Mouse (Mus musculus) E14TG2a.4 (cell line): ENCODE data around the gene Wdtc1.

Experiments used
- H3K27me3 ChIP-seq: 2 replicates; pipeline ENCODE4 v1.6.1; 2014; ENCODE audit warnings: low read length, control low read depth; ENCODE audit not compliant: insufficient read depth
- H3K36me3 ChIP-seq: 2 replicates; pipeline ENCODE4 v1.6.1; 2014; ENCODE audit warnings: low read length, control low read depth; ENCODE audit not compliant: insufficient read depth
- H3K4me1 ChIP-seq: replicated peaks from 2 replicates; pipeline ENCODE4 v1.6.1; 2014; ENCODE audit warnings: low read depth, low read length, control low read depth
- H3K4me3 ChIP-seq: replicated peaks from 2 replicates; pipeline ENCODE4 v1.5.1; 2014; ENCODE audit warnings: mild to moderate bottlenecking, low read length
- H3K9me3 ChIP-seq: 2 replicates; pipeline ENCODE4 v1.6.1; 2014; ENCODE audit warnings: low read length, control low read depth
- CTCF ChIP-seq: conservative IDR thresholded peaks from 2 replicates; pipeline ENCODE4 v1.5.1; 2014; ENCODE audit warnings: low read length
- NANOG ChIP-seq: IDR thresholded peaks from 2 replicates; pipeline ENCODE4 v1.6.1; 2014; ENCODE audit warnings: borderline replicate concordance, low read length, mixed read lengths
- POU5F1 ChIP-seq: IDR thresholded peaks from 2 replicates; pipeline ENCODE4 v1.6.1; 2014; ENCODE audit warnings: low read length, borderline replicate concordance

Wdtc1 gene

GRCm38 (mm10) chr4:133344112-133344511, 9.2 kb downstream of the Wdtc1 start:
- TF ChIP-seq NANOG (no peak), CTCF (peak; percentile 37)

GRCm38 (mm10) chr4:133340217-133340616, 13.1 kb downstream of the Wdtc1 start:
- TF ChIP-seq NANOG: no peak
- Histone ChIP-seq H3K9me3 (no peaks in the 10 kb centered on the region), H3K27me3 (no peaks in the 10 kb centered on the region)

More at GRCm38 (mm10) chr4:133344112-133344511, 9.2 kb downstream of the Wdtc1 start:
- H3K27me3 ChIP-seq: no peaks in the 10 kb centered on the region
- H3K4me1 ChIP-seq: peaks cover 67% of the 10 kb centered on the region
- peaks cover 34% of the 10 kb centered on the region for H3K36me3 ChIP-seq
- no peak overlapping the region for H3K4me3 ChIP-seq
- no peaks in the 10 kb centered on the region for H3K9me3 ChIP-seq

GRCm38 (mm10) chr4:133339148-133339749, 14.0 kb downstream of the Wdtc1 start:
- Histone ChIP-seq H3K4me3 (peak overlapping the region; percentile 90), H3K36me3 (peaks cover 18% of the 10 kb centered on the region), H3K9me3 (no peaks in the 10 kb centered on the region), H3K4me1 (peaks cover 36% of the 10 kb centered on the region), H3K27me3 (no peaks in the 10 kb centered on the region)
- no peak for TF ChIP-seq CTCF
- no peak for TF ChIP-seq NANOG
- TF ChIP-seq POU5F1: no peak

More at GRCm38 (mm10) chr4:133340217-133340616, 13.1 kb downstream of the Wdtc1 start:
- peaks cover 22% of the 10 kb centered on the region for H3K36me3 ChIP-seq
- peaks cover 41% of the 10 kb centered on the region for H3K4me1 ChIP-seq
- no peak overlapping the region for H3K4me3 ChIP-seq

DNA sequence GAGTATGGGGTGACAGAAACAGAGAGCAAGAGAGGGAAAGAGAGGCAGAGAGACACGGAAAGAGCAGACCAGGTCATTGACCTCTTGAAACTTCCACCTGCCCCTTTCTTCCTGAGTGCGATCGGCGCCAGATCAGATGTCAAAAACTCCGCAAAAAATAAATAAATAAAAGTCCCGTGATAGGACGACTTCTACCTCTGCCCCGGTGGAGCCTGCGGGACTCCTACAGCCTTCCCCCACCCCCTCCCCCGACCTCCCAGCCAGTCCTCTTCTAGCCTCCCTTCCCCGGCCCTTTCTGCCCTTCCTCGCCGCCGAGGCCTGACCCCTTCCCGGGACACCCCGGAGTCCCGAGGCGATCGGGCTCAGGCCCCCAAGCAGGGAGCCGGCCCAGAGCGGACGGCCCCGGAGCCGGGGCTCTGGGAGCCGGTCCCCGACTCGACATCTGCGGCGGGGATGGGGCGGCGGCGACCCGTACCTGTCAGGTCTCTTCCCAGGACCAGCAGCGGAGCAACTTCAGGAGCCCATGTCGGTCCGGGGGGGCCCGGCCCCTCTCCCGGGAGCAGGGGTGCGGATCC, 14.7 kb downstream of the Wdtc1 start:
- Histone ChIP-seq H3K4me3 (peak overlapping the region; percentile 90), H3K27me3 (no peaks in the 10 kb centered on the region), H3K36me3 (peaks cover 23% of the 10 kb centered on the region), H3K9me3 (no peaks in the 10 kb centered on the region), H3K4me1 (peaks cover 38% of the 10 kb centered on the region)
- TF ChIP-seq NANOG: no peak

DNA sequence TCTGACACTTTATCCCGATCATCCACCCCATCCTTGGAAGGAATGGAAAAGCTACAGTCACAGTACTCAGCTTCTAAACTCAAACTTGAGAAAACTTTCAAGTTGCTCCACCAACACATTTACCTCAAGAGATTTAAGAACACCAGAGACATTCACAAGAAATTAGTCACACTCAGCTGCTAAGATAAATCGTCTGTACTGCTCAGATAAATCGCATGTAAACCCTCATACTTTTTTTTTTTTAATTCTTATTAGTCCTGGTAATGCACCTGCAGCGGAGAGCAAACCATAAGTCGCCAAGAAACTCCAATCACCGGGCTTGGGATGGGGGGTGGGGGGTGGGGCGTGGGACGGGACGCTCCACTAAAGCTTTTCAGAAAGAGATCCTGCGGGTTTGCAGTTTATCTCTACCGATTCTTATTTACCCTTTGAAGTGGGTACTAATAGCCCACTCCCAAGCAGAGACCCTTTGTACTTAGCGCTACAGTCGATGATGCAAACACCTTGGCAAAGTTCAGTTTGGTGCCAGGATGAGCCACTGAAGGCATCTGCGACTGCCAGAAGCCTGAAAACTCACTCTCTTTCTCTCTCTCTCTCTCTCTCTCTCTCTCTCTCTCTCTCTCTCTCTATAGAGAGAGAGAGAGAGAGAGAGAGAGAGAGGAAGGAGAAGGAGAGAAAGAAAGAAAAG, 15.3 kb downstream of the Wdtc1 start:
- Histone ChIP-seq H3K27me3 (no peaks in the 10 kb centered on the region), H3K36me3 (peaks cover 23% of the 10 kb centered on the region), H3K4me3 (peak overlapping the region; percentile 90), H3K9me3 (no peaks in the 10 kb centered on the region), H3K4me1 (peaks cover 37% of the 10 kb centered on the region)
- TF ChIP-seq CTCF: no peak
- no peak for TF ChIP-seq NANOG
- no peak for TF ChIP-seq POU5F1

DNA sequence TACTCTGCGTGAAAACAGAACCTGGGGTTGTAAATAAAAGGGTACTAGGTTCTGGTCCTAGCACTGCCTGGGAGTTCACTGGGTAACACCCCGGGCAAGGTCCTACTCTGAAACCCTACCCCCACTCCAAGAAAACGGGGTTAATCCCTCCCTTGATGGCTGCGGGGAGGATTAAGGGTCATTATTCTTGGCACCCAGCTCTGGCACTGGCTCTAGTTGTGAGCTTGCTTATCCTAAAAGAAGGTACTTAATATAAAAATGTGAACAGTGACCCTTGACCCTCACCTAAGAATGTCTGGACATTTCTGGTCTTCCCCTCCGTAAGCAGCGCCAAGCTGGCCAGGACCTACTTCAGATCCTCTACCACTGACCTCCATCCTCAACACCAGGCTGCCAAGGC, 20.0 kb downstream of the Wdtc1 start:
- TF ChIP-seq NANOG (no peak), POU5F1 (no peak), CTCF (no peak)
- no peaks in the 10 kb centered on the region for H3K9me3 ChIP-seq
- no peak overlapping the region for H3K4me3 ChIP-seq
- H3K27me3 ChIP-seq: no peaks in the 10 kb centered on the region
- peaks cover 39% of the 10 kb centered on the region for H3K36me3 ChIP-seq
- peaks cover 30% of the 10 kb centered on the region for H3K4me1 ChIP-seq

DNA sequence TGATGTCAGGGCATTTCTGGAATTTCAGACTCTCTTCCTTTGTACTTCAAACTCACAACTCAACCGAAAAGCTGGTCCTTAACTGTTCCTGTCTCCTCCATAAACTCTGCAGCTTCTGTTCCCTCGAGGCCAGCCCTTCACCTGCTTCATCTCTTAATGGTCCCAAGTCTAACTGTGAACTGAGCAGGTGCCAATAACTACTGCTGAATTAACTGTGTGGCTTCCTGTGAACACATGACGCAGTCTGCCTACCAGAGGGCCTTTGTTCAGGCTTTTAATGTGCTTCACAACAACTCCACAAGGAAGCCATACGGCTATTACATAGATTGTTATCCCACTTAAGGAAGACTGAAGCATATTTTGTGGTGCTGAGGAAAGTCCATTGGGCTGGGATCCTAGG, 23.0 kb downstream of the Wdtc1 start:
- no peaks in the 10 kb centered on the region for H3K27me3 ChIP-seq
- no peaks in the 10 kb centered on the region for H3K9me3 ChIP-seq
- peaks cover 61% of the 10 kb centered on the region for H3K36me3 ChIP-seq
- no peak for TF ChIP-seq POU5F1
- no peak for TF ChIP-seq NANOG
- TF ChIP-seq CTCF: no peak
- H3K4me3 ChIP-seq: no peak overlapping the region
- peaks cover 34% of the 10 kb centered on the region for H3K4me1 ChIP-seq

GRCm38 (mm10) chr4:133328129-133328528, 25.2 kb downstream of the Wdtc1 start:
- Histone ChIP-seq H3K36me3 (peaks cover 72% of the 10 kb centered on the region), H3K4me1 (peaks cover 31% of the 10 kb centered on the region), H3K27me3 (no peaks in the 10 kb centered on the region), H3K9me3 (no peaks in the 10 kb centered on the region), H3K4me3 (no peak overlapping the region)
- TF ChIP-seq NANOG (no peak), POU5F1 (no peak), CTCF (no peak)
